Mouse (Mus musculus): Measurements from ENCODE around the gene Lrrc73. TPM values are rescaled to one million over a fixed set of nuclear protein-coding genes. Genes with fewer than 3 reads are reported as not detected.

The Lrrc73 gene
- under 1 TPM; 0.33 to 0.35 TPM for total RNA-seq (2021)
- long read RNA-seq, experiment 1, result 0 reads
- long read RNA-seq, experiment 2, result 0 reads

GRCm38 (mm10) chr17:46253452-46254084, at the start of gene Lrrc73:
TSS of gene Lrrc73 (plus strand) at chr17:46253531.
- DNase-seq, result peak; percentile 89

GRCm38 (mm10) chr17:46206676-46207075, 46.7 kb upstream of the Lrrc73 start:
- DNase-seq, result no peak

DNA sequence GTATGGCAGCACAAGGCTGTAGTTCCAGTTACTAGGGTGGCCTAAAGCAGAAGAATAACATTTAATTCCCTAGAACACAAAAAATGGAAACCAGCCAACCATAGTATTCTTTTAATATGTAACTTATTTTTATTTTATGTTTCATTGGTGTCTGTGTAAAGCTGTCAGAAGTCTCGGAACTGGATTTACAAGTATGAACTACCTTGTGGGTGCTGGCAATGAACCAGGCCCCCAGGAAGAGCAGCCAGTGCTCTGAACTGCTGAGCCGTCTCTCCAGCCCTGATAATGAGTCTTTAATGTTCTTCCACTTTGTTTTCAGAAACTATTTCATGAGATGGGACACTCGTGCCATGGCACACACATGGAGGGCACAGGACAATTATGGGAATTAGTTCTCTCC, 42.8 kb upstream of the Lrrc73 start:
- DNase-seq, result no peak

DNA sequence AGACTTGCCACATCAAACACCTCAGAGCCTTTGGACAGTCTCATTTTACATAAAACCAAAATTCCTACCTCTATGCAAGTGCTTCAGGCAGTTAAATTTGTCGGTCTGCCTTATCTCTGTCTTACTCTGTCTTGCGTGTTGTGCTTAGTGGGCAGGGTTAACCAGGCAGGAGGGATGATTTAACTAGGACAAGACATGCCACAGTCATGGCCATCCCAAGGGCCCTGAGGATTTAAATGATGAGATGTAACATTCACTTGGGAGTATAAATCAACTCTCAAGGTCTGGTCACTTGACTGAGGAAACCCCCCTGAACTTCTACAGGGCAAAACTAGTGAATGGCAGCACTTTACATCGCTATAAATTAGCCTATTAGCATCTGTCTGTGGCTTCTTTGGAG, 31.7 kb upstream of the Lrrc73 start:
- DNase-seq, result no peak

GRCm38 (mm10) chr17:46227576-46227975, 25.8 kb upstream of the Lrrc73 start:
- no peak for DNase-seq

DNA sequence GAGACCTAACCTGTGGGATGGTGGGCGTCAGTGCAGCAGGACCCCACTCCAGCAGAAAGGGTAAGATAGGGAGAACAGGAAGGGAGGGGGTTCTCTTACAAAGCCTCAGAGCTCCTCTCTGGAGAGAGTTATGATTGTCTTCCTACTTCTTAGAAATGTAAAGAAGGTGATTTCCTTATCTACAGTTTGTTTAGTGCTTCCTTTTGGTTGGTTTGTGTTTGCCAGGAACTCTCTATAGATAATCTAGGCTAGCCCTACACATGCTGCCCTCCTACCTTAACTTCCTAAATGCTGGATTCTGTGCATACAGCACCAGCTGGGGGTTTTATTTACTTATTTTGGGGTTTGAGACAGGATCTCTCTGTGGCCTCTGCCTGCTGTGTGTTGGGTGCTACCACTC, 17.3 kb upstream of the Lrrc73 start:
- no peak for DNase-seq

DNA sequence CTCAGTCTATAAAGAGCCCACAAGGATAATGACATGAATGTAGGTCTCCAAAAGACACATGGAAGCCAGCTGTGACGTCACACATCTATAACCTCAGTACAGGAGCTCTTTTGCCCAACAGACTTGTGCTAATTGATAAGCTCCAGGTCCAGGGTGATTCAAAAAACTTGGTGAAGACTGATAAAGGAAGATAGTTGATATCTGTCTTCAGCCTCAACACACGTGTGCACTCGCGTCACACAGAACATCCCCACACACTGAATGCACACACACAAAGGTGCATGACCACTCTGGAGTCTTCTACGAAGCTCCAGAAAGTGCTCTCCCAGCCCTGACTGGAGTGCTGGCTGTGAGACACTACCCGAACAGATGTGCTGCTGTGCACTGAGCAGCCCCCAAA, 16.3 kb upstream of the Lrrc73 start:
- no peak for DNase-seq

GRCm38 (mm10) chr17:46237480-46237879, 15.9 kb upstream of the Lrrc73 start:
- no peak for DNase-seq

DNA sequence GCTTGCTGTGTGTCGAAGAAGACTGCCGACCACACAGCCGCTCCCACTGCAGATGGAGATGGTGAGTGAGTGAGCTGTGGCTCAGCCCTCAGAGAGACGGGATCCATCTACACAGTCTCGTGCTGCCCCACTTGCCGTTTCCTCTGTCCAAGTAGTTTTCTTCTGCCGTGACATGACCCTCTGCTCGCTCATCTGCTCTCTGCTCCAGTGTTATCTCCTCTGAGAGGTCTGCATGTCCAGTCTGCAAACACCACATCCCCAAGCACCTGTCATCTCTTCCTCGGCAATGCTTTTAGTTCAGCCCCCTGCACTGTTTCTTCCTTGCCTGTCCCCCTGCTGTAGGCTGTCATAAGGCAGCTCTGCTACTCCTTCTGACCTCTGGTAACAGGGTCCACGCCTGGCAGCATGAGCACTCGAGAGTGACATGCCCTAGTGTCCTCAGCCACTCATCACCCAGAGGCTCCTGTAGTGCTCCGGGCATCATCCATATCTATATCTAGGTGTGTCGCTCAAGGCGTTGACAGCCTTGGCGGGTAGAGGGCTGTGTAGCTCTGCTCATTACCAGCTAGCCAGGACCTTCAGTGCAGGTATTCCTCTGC, 13.7 kb upstream of the Lrrc73 start:
- no peak for DNase-seq

- DNase-seq, result no peak
These were observed 11.9 kb upstream of the Lrrc73 start for GRCm38 (mm10) chr17:46241471-46241870.

DNA sequence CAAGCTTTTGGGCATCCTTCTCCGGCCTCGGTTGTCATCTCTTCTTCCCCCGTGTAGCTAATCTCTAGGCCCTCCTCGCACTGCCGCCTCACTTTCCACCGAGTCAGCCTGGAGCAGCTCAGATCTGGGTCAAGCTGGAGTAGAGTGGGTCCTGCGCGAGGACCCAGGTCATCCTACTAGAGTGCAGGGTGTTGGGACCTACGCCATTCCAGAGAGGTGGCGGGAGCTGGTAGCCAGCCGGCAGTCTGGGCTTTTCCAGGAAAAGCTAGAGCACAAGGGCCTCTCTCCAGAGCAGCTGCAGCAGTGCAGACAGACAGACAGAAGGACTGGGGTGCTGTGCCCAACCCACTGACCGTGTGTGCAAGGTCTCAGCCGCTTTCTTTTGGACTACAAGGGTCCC, 11.1 kb upstream of the Lrrc73 start:
- no peak for DNase-seq

GRCm38 (mm10) chr17:46242993-46243392, 10.3 kb upstream of the Lrrc73 start:
- DNase-seq, result no peak

- DNase-seq, result no peak
These were observed 9.7 kb upstream of the Lrrc73 start for GRCm38 (mm10) chr17:46243624-46244023.

- DNase-seq, result no peak
These were observed 8.8 kb upstream of the Lrrc73 start for GRCm38 (mm10) chr17:46244579-46244978.

GRCm38 (mm10) chr17:46247512-46248188, 5.7 kb upstream of the Lrrc73 start, which contains the start of the genes Polr1c and Yipf3:
TSS of gene Polr1c (minus strand) at chr17:46248054.
TSS of gene Yipf3 (plus strand) at chr17:46248080.
- DNase-seq, result peak; percentile 93

DNA sequence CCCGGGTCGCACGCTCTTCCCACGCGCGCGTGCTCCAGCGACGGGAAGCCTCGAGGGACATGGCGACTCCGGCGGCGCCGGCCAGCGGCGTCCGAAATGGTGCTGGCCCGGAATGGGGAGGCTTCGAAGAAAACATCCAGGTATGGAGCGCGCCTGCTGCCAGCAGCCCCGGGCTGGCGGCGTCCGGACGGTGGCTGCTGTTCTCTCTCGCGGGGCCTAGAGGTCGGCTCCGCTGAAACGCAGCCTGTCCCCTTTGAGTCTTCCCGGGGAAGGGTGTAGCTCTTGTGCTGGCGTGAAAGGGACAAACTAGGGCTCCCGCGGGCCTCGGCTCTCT, 5.2 kb upstream of the Lrrc73 start:
- DNase-seq, result no peak

DNA sequence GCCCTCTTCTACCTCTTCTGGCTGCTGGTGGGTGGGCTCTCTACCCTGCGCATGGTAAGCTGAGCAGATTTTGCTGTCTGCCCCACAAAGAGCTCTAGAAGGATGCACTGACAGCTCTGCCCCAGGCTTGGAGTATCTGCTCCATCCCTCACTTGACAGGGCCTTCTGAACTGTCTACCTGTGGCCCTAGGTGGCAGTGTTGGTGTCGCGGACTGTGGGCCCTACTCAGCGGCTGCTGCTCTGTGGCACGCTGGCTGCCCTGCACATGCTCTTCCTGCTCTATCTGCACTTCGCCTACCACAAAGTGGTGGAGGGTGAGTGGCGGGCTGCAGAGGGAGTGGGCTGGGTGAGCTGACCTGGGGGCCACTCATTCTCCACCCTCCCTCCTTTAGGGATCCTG, 2.2 kb upstream of the Lrrc73 start:
- DNase-seq, result no peak

DNA sequence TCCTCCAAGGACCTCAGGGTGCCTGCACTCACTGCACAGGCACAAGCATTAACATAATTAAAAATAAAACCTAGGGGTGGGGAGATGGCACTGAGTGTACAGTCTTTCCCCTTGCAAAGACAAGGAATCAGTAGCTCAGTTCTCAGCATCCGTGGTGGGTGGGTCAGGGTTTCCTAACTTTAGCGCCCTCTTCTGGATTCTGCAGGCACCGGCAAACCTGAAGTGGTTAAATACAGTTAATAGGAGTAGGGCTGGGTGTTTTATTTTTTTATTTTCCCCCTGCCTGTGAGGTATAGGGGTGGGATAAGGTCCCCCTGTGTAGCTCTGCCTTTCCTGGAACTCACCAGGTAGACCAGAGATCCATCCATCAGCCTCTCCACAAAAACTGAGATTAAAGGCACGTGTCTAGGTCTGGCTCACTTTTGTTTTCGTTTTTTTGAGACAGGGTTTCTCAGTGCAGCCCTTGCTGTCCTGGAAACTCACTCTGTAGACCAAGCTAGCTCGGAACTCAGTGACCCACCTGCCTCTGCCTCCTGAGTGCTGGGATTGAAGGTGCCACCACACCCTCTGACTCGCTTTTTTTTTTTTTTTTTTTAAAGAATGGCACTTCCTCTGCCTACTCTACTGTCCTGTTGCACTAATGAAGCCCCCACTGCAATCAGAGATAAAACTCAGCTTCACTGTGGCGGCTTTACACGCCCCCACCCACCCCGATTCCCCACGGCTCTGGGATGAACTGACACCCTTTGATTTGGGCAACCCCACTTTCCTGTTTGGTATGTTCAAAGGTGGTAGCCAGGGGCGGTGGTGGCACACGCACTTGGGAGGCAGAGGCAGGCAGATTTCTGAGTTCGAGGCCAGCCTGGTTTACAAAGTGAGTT, 520 bp upstream of the Lrrc73 start:
- DNase-seq, result no peak

DNA sequence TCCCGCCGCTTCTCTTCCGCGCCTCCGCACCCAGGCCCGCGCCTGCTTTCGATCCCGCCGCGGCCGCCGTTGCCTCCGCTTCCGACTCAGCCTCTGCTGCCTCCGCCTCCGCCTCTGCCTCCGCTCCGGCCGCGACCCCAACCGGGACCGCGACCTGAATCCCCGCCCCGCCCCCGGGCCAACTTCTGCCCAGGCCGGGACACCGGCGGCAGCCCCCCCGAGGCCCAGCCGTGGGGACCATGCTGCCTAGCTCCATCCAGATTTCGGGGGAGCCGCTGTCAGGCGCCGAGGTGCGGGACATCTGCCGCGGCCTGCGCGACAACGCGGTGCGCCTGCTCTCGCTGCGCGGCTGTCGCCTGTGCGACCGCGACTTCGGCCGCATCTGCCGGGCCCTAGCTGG, 775 bp downstream of the Lrrc73 start:
- DNase-seq, result no peak

DNA sequence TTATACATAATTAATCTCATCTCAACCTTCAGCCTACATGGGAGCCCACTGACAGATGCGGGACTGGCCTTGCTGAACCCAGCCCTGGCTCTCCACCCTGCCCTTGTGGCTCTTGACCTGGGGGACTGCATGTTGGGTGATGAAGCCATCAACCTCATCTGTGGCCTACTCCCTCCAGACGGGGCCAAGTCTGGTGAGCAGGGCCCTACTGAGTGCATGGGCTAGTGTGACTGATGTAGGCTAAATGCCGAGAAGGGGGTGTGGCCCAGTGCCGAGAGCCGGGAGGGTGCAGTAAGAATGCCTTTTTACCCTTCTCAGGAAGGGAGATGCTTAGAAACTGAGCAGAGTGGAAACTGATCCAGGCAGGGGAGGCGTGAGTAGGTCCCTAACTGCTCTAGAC, 1.8 kb downstream of the Lrrc73 start:
- no peak for DNase-seq

GRCm38 (mm10) chr17:46258279-46259053, 5.1 kb downstream of the Lrrc73 start:
- no peak for DNase-seq

DNA sequence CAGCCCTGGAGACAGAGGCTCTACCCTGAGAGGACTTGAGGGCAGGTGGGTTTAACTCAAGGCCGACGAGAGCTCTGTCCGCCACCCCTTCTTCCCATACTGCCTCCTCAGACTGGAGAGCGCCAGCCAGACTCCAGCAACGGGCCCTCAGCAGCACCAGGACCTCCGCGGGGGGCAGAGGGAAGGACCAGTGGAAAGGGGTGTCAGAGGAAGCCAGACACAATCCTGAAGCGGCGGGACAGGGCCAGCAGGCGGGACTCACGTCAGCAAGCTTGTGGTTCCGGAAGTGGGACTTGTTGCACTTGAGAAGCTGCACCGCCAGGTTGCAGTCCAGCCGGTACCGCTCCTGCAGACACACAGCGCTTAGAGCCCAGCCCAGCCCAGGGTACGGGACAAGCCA, 6.3 kb downstream of the Lrrc73 start:
- no peak for DNase-seq

Measured in gastrocnemius, postnatal 25 days (tissue).